Mouse (Mus musculus) frontal cortex, postnatal 10 days (tissue): ENCODE data around the gene Incenp.
"Not testable (repeated sequence)": the region's sequence is repeated elsewhere in the genome, so short reads cannot be mapped to it uniquely, and the experiment has no call there.

Experiments
- DNase-seq, 2 experiments: peaks; one replicate each; pipeline ENCODE4 v3.0.0; 2022; ENCODE audit warnings: low spot score in 2 of 2, mixed read lengths in 1 of 2

Gene Incenp

DNA sequence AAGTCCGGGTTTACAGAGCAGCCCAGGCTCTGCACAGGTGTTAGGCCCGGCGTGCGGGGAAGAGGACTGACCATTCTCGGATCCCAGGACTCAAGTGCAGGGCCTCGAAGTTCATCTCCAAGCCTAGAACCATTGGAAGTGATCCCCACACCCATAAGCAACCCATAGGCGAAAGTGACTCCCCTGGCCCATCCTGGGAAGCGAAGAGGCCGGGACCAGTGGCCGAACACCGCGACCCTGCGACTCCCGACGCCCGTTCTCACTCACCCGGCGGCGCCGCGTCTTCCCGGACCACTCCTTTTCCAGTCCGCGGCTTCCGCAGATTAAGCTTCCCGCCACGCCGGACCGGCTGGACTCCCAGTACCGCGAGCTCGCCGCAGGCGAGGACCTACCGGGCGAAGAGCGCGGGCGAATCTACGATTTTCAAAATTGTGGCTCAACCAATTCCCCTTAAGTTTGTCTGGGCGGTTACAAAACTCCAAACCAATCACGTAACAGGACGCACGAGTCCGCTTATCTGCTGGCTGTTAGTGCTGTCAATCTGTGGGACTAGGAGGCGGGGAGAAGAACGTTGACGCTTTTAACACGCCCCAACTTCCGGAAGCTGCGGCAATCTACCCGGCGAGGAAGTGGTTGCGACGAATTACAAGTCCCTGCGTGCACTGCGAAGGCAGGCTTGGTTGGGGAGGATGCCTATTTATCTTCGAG lies at the start of gene Incenp:
Gene Incenp (minus strand): TSS at position 480 of the 708 bp plus-strand sequence.
- DNase-seq: peak; percentile 93 to 94

DNA sequence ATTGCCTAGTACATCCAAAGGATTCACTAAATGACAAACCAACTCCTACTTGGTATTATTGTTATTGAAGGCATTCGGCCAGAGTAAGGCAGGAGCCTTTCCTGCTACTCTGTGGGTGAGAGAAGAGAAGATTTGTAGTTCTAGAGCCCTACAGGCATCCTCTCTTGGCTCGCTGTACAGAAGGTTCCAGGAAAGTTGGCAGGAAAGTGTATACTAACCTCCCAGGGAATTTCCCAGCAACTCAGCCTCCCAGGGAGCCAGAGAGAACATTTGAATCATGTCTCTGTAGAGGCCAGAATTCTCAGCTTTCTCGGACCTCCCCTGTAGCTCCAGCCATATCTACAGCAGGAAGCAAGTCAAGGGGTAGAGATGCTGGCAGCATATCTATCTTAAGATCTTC lies 47.6 kb upstream of the Incenp start:
- no peak for DNase-seq

DNA sequence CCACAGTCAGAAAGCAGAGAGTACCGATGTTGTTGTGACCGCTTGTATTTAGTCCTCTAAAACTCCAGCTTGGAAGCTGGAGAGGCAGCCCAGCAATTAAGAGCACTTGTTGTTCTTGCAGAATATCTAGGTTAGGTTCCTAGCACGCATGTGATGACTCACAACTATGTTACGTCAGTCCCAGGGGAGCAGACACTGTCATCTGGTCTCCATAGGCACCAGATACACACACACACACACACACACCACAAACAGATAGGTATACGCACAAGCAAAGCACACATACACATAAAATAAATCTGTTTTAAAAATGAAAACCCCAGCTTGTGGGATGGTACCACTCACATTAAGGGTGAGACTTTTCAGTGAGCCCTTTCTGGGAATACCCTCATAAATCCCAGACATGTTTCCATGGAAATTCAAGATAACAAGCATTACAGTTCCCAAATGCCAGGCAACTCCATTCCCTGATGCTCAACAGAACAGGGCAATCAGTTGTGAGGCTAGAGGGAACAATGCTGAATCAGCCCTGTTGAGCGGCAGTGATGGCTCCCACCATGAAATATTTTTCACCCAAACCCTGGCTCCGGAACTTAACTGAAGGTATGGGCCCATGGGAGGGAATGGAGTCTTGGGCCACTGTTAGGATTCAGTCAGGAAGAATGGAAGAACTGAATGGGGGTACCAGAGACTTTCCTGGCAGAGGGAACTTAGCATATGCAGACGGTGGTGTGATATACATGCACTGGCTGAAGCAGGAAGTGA lies 46.6 kb upstream of the Incenp start:
- no peak for DNase-seq

DNA sequence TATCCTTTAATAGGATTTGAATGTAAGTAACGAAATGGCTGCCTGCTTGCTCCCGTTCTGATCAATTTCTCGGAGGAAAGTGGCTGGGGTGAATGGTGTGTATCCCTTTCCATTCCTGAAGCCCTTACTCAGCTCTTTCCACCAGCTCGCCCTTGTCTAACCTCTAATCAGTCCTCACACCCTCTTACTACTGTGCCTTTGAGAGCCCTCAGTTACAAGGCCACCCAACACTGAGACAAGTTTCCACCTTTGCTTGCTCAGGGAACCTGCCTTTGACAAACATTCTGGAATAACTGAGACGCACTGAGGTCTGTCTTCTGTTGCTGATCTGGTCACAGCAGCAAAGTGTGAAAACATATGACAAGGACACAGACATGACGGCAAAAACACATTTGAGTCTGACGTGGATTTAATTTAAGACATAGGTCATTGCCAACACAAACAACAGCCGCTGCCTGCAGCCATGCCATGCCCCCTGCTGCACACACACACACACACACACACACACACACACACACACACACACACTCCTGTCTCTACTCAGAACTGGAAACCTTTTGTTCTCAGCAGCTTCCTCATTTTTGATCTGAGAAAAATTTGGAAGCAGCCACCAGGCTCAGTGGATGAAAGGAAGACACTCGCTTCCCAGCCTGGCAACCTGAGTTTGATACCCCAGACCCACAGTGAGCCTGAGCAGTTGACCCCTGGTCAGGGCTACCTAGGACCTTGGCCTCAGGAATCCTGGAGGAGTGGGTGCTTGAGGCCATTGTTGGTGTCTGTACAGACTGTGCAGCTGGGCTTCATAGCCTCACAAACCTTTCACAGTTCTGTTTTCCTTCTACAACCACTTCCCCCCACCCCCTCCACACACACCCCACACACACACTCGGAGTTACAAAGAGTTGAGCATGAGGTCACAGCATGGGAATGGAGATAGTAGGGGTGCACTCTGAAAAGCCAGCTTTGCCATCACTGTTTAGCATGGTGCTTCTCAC lies 43.5 kb upstream of the Incenp start:
- no peak for DNase-seq

DNA sequence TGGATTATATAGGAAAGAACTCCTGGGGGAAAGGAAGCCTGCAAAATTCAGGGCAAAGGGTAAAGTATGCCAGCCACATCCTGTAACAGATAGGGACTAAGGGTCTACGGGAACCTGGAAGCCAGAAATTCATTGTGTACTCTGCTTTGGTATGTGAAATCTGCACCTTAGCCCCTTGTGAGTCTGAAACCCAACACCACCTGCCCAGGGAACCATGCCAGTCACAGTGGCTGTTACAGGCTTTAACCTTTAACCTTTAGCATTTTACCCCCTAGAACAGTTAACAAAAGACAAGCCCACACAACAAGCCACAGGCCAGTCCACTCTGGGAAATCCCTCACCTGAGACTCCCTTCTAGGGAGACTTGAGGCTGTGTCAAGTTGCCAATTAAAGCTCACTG lies 42.5 kb upstream of the Incenp start:
- DNase-seq: no peak

DNA sequence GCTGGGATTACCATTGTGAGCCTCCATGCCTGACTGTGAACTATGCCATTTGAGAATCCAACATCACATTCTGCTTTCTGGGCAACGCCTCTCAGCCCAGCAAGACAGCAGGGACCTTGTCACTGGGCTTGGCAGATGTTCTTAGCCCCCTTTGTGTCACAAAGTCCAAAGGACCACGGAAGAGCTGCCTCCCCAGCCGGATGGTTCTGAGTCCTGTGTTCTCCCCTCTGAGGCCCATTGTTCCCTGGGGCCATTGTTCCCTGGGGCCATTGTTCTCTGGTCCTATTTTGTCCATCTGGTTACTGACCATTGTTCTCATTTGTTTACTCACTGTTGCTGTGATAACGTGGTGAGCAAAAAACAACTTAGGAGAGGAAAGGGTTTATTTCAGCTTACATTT lies 41.6 kb upstream of the Incenp start:
- no peak for DNase-seq

DNA sequence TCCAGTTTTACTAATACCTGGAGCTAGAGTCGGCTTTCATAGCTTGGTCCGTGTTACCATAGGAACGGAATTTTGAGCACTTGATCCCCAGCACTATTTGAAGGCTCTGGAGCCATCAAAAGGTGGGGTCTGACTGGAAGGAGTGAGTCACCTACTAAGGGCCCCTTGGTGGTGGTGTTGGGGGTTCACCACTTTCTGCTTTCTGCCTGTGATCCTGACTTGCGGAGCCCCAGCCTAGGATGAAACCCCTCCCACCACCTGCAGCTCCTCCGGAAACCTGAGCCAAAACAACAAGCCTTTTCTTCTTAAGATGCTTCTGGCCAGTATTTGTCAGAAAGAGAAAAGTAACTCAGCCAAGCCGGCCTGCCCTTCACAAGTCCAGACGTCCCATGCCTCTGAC lies 40.5 kb upstream of the Incenp start:
- no peak for DNase-seq

DNA sequence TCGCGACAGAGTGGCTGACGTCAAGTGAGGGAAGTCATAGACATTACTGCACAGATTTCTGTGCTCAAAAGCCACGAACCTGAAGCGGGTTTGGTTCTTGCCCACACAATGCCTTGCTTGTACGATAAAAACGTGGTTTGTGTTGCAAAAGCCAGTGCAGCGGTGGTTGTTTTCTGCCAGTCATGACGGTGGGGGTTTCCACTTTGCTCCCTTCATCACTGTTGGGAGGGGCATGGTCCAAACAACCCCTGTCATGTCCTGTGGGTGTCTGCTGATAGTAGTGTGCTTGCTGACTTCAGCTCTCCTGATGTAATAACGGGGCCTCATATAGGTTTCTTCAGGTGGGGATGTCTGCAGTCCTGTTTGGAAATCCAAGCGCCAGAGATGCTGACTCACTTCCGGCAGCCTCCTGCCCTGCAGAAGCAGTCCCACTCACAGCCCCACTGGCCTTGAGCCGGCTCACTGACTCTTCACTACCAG lies 39.5 kb upstream of the Incenp start:
- no peak for DNase-seq

DNA sequence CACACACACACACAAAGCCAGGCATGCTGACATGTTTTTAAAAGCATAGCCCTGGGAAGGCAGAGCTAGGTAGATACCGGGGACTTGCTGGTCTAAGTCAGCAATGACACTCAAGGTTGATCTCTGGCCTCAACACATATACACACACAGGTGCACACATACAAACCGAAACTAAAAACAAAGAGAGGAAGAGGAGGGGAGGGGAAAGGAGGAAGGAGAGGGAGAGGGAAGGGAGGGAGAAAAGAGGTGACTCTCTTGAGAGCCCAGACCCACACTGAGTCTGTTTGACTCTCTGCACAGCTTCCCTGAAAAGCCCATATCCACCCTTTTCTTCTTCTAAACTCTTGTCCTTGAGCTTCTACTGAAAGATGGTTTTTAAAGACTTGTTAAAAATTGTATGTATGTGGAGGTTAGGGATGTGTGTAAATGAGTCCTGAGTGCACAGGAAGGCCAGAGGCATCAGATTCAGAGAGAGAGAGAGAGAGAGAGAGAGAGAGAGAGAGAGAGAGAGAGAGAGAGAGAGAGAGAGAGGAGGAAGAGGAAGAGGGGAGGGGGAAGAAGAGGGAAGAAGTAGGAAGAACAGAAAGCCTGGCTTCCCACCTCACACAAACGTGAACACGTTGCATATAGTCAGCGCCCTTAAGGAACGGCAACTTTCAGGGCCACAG lies 38.9 kb upstream of the Incenp start:
- DNase-seq: no peak

DNA sequence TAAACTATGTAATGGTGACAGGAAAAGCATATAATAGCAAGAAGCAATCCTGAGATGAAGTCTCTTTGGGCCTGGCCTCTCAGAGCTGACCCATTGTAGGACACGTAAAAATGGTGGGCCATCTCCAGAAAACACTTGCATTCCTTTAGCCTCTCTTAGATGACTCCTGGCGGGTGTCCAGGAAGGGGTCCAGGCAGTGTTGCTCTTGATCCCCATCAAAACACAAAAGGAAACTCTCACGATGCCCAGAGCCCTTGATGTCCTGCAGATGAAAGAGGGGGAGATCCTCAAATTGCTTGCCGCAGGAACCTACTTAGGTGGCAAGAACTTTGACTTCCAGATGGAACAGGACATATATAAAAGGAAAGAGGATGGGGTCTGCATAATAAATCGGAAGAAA lies 38.1 kb upstream of the Incenp start:
- DNase-seq: no peak

DNA sequence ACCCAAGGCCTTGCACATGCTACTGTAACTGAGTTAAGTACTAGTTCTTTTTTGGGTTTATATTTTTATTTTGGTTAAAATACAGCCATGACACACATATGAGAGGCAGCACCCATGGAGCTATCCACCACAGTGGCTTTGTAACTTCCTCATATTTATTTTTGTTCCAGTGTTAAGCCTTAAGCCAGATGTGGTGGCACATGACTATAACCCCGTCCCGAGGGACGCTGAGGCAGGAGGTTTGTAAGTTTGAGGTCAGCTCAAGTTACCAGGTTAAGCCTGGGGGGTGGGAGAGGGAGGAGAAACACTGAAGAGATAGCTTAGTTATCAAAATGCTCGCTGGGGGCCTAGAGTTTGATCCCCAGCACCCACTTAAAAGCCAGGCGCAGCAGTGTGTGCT lies 37.2 kb upstream of the Incenp start:
- no peak for DNase-seq

DNA sequence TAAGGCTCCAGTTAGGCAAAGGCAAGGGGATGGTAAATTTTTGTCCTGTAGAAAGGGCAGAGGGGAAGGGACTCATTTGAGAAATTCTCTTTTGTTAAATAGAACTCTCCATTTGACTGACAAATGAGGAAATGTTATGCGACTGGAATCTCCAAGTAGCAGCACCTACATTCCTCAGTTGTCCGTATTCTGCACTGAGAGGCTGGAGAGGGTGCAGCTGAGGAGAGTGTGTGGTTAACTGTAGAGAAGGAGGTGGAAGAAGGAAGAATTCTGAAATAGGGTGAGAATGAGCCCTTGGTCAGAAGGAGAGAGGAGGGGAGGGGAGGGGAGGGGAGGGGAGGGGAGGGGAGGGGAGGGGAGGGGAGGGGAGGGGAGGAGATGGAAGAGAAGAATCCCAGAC lies 34.6 kb upstream of the Incenp start:
- DNase-seq: no peak

DNA sequence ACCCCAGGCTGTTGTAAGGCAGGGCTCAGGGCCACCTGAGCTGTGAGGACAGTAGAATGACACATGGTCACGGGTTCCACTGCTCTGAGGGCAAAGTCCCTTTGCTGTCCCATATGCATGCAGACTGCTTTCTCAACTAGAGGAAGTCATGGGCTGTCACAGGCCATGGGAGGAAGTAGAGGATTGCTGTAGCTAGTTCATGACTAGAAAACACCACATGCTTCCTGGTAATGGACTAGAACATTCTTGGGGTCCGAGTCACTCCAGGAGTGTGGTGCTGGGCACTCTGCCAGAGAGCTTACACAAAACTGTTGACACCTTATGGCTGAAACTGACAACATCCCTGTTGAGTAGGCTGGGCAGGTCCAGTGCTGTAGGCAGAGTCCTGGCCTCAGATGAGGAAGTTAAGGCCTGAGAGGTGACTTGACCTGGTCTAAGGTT lies 31.8 kb upstream of the Incenp start:
- DNase-seq: not testable (repeated sequence)

DNA sequence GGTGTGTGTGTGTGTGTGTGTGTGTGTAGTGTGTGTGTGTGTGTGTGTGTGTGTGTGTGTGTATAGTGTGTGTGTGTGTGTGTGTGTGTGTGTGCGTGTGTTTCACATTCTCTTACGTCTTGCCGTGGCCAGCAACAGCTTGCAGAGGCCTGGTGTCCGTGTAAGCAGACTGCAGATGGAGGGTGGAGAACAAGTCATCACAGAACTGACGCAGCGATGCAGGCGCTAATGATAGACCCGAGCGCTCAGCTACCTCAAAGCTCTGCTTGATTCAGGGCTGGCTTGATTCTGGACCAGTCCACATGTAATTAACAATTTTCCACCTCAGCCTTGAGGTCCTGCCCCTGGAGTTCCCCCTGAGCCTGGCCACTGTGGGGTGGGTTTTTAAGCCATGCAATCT lies 28.7 kb upstream of the Incenp start:
- no peak for DNase-seq

DNA sequence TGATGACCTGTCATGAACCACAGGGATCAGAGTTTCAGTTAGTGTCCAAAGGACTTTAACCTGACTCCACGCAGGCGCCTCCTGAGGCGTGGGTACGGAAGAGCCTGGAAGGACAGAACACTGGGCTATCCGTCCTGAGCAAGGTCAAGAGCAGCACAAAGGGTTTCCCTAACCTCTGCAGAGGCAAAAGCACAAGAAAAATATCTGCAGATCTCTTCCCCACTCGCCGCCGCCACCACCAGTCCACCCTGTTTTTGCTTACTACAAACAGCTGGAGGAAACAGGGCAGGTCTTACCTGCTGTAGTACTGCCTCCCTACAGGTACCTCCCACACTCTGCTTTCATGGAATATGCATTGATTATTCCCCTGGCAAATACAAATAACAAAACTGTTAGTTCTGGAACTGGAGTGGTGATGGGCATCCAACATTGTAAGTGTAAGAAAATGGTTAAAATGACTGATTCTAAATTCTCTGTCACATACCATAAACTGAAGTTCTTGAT lies 25.5 kb upstream of the Incenp start:
- no peak for DNase-seq

DNA sequence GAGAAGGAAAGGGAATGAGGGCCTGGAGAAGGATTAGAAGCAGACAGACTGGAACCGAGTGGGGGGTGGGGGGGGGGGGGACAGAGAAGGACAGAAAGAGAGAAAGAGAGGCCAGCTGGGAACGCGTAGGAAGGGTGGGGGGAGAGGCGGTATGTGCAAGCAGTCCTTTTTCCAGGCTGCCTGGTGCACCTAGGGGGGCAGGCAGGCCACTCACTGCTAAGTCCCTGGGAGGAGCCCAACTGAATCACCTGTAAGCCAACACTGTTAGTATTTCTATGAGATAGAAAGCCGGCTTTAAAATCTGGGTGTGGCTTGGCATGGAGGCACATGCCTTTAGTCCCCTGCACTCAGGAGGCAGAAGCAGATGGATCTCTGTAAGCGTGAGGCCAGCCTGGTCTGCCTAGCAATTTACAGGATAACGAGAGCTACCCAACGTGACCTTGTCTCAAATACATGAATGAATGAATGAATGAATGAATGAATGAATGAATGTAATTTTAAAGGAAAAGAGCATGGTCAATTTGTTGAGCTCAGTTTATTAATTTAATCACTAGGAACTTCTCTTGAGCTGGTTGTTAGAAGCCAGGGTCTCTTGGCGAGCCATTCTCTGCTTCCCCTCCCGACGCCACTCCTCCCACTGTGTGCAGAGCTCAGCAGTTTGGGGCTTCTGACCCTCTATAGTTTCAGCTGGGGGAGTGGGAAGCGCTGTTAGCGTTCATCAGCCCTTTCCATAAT lies 24.9 kb upstream of the Incenp start:
- no peak for DNase-seq

DNA sequence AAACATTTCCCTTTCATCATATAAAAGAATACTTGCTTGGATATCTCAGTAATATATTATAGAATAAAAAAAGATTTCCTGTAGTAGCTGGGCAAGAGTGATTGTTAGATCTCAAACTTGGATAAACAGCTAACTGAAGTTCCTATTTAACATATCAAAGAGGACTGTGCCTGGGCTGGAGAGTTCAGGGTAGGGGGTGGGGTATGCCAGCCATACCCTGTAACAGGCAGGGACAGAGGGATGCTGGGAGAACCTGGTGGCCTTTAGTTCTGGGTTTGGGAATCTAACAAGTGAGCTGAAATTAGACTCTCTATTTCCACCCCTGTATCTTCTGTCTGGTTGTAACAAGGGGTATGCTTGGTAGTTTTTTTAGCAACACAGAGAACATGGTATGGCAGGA lies 23.7 kb upstream of the Incenp start:
- DNase-seq: no peak

DNA sequence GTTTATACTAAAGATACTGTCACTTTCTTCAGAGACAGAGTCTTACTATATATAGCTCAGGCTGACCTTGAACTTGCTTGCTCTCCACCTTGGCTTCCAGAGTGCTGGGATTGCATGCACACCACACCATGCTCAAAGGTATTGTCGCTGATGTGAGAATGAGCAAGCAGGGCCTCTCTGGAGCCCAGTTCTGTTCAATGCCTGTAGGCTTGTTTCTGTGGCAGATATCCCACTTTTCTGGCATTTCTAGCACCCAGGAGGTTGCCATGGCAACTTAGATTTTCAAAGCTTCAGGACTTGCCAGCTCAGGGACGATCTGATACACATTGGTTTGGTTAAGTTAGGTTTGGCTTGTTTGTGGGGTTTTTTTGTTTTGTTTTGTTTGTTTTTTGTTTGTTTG lies 22.9 kb upstream of the Incenp start:
- DNase-seq: peak; percentile 41 to 70

DNA sequence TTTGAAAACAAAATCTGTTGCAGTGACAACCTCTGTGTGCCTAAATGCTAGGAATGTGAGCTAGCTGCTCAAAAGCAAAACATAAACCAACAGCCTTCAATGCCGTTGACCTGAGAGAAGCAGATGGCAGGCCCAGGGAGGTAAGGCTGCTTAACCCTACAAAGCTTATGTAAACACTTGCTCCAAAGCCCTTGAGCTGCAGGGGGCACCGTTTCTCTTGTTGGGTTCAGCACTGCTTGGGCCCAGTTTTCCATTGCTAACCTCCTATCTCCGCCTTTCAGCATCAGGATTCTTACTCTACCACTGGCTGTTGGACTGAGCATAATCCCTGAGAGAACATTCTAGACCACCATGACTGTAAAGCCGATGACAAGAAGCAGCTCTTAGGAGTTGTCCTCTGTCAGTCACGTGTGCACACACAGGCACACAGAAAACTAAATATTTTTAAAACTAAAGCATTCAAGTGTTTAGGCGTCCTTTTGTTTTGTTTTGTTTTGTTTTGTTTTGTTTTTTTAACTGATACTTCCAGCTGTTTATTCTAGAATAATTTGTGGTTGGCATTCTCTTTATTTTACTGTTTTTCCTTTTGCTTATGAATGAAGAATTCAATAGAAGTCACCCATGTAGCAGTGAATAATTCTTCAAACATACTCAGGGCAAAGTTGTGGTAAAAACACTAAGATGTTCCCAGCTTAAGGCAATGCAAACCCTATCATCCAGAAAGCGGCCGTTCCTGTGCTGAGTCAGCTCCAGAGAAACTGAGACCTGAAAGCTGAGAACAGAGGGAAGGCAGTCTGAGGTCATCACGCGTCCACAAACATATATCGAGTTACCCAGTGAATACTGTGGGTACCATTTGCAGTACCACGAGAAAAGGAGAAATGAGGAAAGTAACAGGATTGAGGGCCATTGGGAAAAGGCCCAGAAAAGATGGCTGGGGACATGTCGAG lies 21.8 kb upstream of the Incenp start:
- DNase-seq: no peak
